Mouse (Mus musculus) midbrain, embryonic 11.5 days (tissue): Measurements from ENCODE around the gene Erp44. TPM values are rescaled to one million over a fixed set of nuclear protein-coding genes. Genes with fewer than 3 reads are reported as not detected.

ENCODE experiments used
- ATAC-seq: fragments of 200-750 bp; cut with Nextera tagmentation; 2 replicates; pipeline ENCODE4 v1.8.0; 2017; ENCODE audit warnings: moderate TSS enrichment, moderate library complexity; ENCODE audit not compliant: low FRiP score
- DNase-seq: peaks from one replicate; pipeline ENCODE4 v3.0.0; 2015; ENCODE audit warnings: low spot score; ENCODE audit errors: missing footprints
- H3K27ac ChIP-seq: fragments of 300-500 bp; sonication (generic); 2 replicates; pipeline ENCODE4 v1.5.1; 2014; ENCODE audit warnings: low read depth, low read length
- H3K27me3 ChIP-seq: fragments of 300-500 bp; sonication (generic); 2 replicates; pipeline ENCODE4 v1.6.1; 2014; ENCODE audit warnings: mild to moderate bottlenecking, low read length, moderate library complexity, mixed read lengths; ENCODE audit not compliant: control insufficient read depth, insufficient read depth
- H3K36me3 ChIP-seq: fragments of 300-500 bp; sonication (generic); 2 replicates; pipeline ENCODE4 v1.6.1; 2014; ENCODE audit warnings: mild to moderate bottlenecking, low read length, moderate library complexity, mixed read lengths; ENCODE audit not compliant: control insufficient read depth, insufficient read depth
- H3K4me1 ChIP-seq: fragments of 300-500 bp; sonication (generic); 2 replicates; pipeline ENCODE4 v1.6.1; 2014; ENCODE audit warnings: low read length; ENCODE audit not compliant: control insufficient read depth, insufficient read depth
- H3K4me2 ChIP-seq: fragments of 300-500 bp; sonication (generic); 2 replicates; pipeline ENCODE4 v1.6.1; 2014; ENCODE audit warnings: mild to moderate bottlenecking, moderate library complexity
- H3K4me3 ChIP-seq: fragments of 300-500 bp; sonication (generic); 2 replicates; pipeline ENCODE4 v1.5.1; 2014; ENCODE audit warnings: low read depth, low read length
- H3K9ac ChIP-seq: fragments of 300-500 bp; sonication (generic); 2 replicates; pipeline ENCODE4 v1.6.1; 2014; ENCODE audit warnings: low read length
- H3K9me3 ChIP-seq: fragments of 300-500 bp; sonication (generic); 2 replicates; pipeline ENCODE4 v1.6.1; 2016; ENCODE audit warnings: low read length; ENCODE audit not compliant: control insufficient read depth
- WGBS: fragments of 180-500 bp; shearing (Covaris S2); extraction: QIAGEN DNeasy Blood & Tissue Kit; methylation state at CpG from one replicate; pipeline ENCODE4 v1.1.7; 2014; 5-methylcytosine and 5-hydroxymethylcytosine counted together
- polyA plus RNA-seq: library from polyadenylated mRNA; unstranded; fragments of >200 nt; fragmentation: Nextera tagmentation; extraction: Ambion mirVana; gene quantifications from 2 replicates; pipeline ENCODE4 v1.2.1, GENCODE M21; 2014

The Erp44 gene
- polyA plus RNA-seq, 1 experiment from 2014 or later, result 70.8 TPM

GRCm38 (mm10) chr4:48278757-48279497 is 431 bp downstream of the Erp44 start:
- WGBS, result under 1% methylated on average over 34 of the region's 34 CpGs

GRCm38 (mm10) chr4:48277011-48277410 is 2.3 kb downstream of the Erp44 start:
- no peak overlapping the region for H3K4me3 ChIP-seq
- peaks cover 11% of the 10 kb centered on the region for H3K4me1 ChIP-seq
- 85% methylated on average over 3 of the region's 3 CpGs for whole genome bisulfite sequencing
- no peaks in the 10 kb centered on the region for H3K27me3 ChIP-seq
- ATAC-seq (no peak), DNase-seq (no peak)
- no peak overlapping the region for H3K9ac ChIP-seq
- H3K4me2 ChIP-seq, result no peak overlapping the region
- no peaks in the 10 kb centered on the region for H3K9me3 ChIP-seq
- H3K36me3 ChIP-seq, result no peaks in the 10 kb centered on the region
- no peak overlapping the region for H3K27ac ChIP-seq

More at GRCm38 (mm10) chr4:48278757-48279497, 431 bp downstream of the Erp44 start:
- no peaks in the 10 kb centered on the region for H3K27me3 ChIP-seq
- ATAC-seq, result no peak
- H3K4me3 ChIP-seq, result peak overlapping the region; percentile 74
- peaks cover 10% of the 10 kb centered on the region for H3K4me1 ChIP-seq
- no peaks in the 10 kb centered on the region for H3K36me3 ChIP-seq
- H3K4me2 ChIP-seq, result peak overlapping the region; percentile 86
- no peak for DNase-seq
- H3K9me3 ChIP-seq, result no peaks in the 10 kb centered on the region
- peak overlapping the region; percentile 79 for H3K9ac ChIP-seq
- H3K27ac ChIP-seq, result no peak overlapping the region

GRCm38 (mm10) chr4:48275736-48276135 is 3.6 kb downstream of the Erp44 start:
- Histone ChIP-seq H3K9me3 (no peaks in the 10 kb centered on the region), H3K27me3 (no peaks in the 10 kb centered on the region), H3K9ac (no peak overlapping the region), H3K4me1 (peaks cover 12% of the 10 kb centered on the region), H3K27ac (no peak overlapping the region), H3K36me3 (no peaks in the 10 kb centered on the region), H3K4me3 (no peak overlapping the region), H3K4me2 (no peak overlapping the region)
- WGBS, result 85% methylated on average over 3 of the region's 3 CpGs
- ATAC-seq (no peak), DNase-seq (no peak)

GRCm38 (mm10) chr4:48273119-48273829 is 6.1 kb downstream of the Erp44 start:
- H3K4me3 ChIP-seq, result no peak overlapping the region
- H3K36me3 ChIP-seq, result no peaks in the 10 kb centered on the region
- peaks cover 2% of the 10 kb centered on the region for H3K4me1 ChIP-seq
- H3K27ac ChIP-seq, result no peak overlapping the region
- H3K9me3 ChIP-seq, result no peaks in the 10 kb centered on the region
- no peak overlapping the region for H3K4me2 ChIP-seq
- H3K27me3 ChIP-seq, result no peaks in the 10 kb centered on the region
- ATAC-seq (no peak), DNase-seq (no peak)
- 95% methylated on average over 7 of the region's 7 CpGs for WGBS
- H3K9ac ChIP-seq, result no peak overlapping the region

GRCm38 (mm10) chr4:48271838-48272237 is 7.5 kb downstream of the Erp44 start:
- WGBS, result 37% methylated on average over 5 of the region's 5 CpGs
- Histone ChIP-seq H3K36me3 (no peaks in the 10 kb centered on the region), H3K9me3 (no peaks in the 10 kb centered on the region), H3K4me1 (peaks cover 2% of the 10 kb centered on the region), H3K9ac (no peak overlapping the region), H3K4me3 (no peak overlapping the region), H3K27ac (no peak overlapping the region), H3K27me3 (no peaks in the 10 kb centered on the region), H3K4me2 (no peak overlapping the region)
- ATAC-seq (no peak), DNase-seq (no peak)

- Histone ChIP-seq H3K4me1 (peaks cover 2% of the 10 kb centered on the region), H3K27me3 (no peaks in the 10 kb centered on the region), H3K36me3 (no peaks in the 10 kb centered on the region), H3K4me2 (no peak overlapping the region), H3K9ac (no peak overlapping the region), H3K9me3 (no peaks in the 10 kb centered on the region), H3K4me3 (no peak overlapping the region), H3K27ac (no peak overlapping the region)
- no peak for DNase-seq
- no peak for ATAC-seq
Measured at GRCm38 (mm10) chr4:48270532-48270931, 8.8 kb downstream of the Erp44 start.

- H3K4me1 ChIP-seq, result peaks cover 5% of the 10 kb centered on the region
- DNase-seq (no peak), ATAC-seq (no peak)
- 98% methylated on average over 1 of the region's 1 CpGs for WGBS
- H3K36me3 ChIP-seq, result no peaks in the 10 kb centered on the region
- no peak overlapping the region for H3K27ac ChIP-seq
- H3K27me3 ChIP-seq, result no peaks in the 10 kb centered on the region
- no peaks in the 10 kb centered on the region for H3K9me3 ChIP-seq
- no peak overlapping the region for H3K4me2 ChIP-seq
- no peak overlapping the region for H3K9ac ChIP-seq
- no peak overlapping the region for H3K4me3 ChIP-seq
Measured at GRCm38 (mm10) chr4:48268127-48268526, 11.2 kb downstream of the Erp44 start.

GRCm38 (mm10) chr4:48267683-48268082 is 11.7 kb downstream of the Erp44 start:
- Histone ChIP-seq H3K9ac (no peak overlapping the region), H3K27ac (no peak overlapping the region), H3K27me3 (no peaks in the 10 kb centered on the region), H3K4me2 (no peak overlapping the region), H3K4me3 (no peak overlapping the region), H3K9me3 (no peaks in the 10 kb centered on the region), H3K36me3 (no peaks in the 10 kb centered on the region), H3K4me1 (peaks cover 5% of the 10 kb centered on the region)
- WGBS, result 93% methylated on average over 3 of the region's 3 CpGs
- DNase-seq (no peak), ATAC-seq (no peak)

GRCm38 (mm10) chr4:48258045-48258444 is 21.3 kb downstream of the Erp44 start:
- DNase-seq (no peak), ATAC-seq (no peak)
- Histone ChIP-seq H3K27ac (no peak overlapping the region), H3K27me3 (no peaks in the 10 kb centered on the region), H3K9me3 (no peaks in the 10 kb centered on the region), H3K9ac (no peak overlapping the region), H3K4me3 (no peak overlapping the region), H3K4me1 (no peaks in the 10 kb centered on the region), H3K36me3 (no peaks in the 10 kb centered on the region), H3K4me2 (no peak overlapping the region)
- 97% methylated on average over 3 of the region's 3 CpGs for WGBS
